In the genomic region with DNA sequence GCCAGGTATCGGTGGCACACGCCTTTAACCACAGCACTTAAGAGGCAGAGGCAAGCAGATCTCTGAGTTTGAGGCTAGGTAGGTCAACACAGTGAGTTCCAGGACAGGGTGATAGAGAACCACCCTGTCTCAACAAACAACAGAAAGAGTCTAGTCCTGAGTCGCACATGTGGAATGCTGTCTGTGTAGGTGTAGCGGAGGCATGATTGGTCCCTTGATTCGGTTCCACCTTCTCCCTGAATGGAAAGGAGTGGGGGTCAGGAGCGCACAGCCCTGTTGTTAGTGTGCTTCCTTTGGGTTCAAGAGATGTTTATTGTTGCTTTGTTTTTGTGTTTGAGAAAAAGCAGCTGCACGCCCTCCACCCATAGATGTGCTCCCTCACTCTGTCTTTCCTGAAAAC, we compare ENCODE assay signal across 39 mouse cellular contexts. TPM values are rescaled to one million over a fixed set of nuclear protein-coding genes. Genes with fewer than 3 reads are reported as not detected.
"Had no signal": no experiment of that assay in that cellular context is flagged by ENCODE, and none has a peak within 500 bp of the region (broad histone marks: within the 10 kb centered on the region; RNA-seq: fewer than 3 reads in every experiment).

No protein-coding gene starts in this region.

- H3K9me3 ChIP-seq: heart, embryonic 12.5 days; heart, embryonic 13.5 days; heart, embryonic 15.5 days; hindbrain, embryonic 10.5 days; hindbrain, embryonic 12.5 days; hindbrain, embryonic 13.5 days; hindbrain, embryonic 15.5 days; intestine, embryonic 15.5 days; kidney, embryonic 15.5 days had no signal

- H3K4me2 ChIP-seq: heart, embryonic 12.5 days; heart, embryonic 13.5 days; heart, embryonic 15.5 days; hindbrain, embryonic 12.5 days; hindbrain, embryonic 13.5 days; hindbrain, embryonic 14.5 days; hindbrain, embryonic 15.5 days; intestine, embryonic 15.5 days; kidney, embryonic 15.5 days had no signal

- H3K27me3 ChIP-seq: heart, embryonic 12.5 days; heart, embryonic 13.5 days; heart, embryonic 15.5 days; hindbrain, embryonic 12.5 days; hindbrain, embryonic 13.5 days; hindbrain, embryonic 15.5 days; intestine, embryonic 15.5 days; kidney, embryonic 15.5 days had no signal

- ATAC-seq: hindbrain, embryonic 16.5 days; hindbrain, postnatal 0 days; inflammation-experienced regulatory T-cells, adult 6 months; intestine, embryonic 15.5 days; intestine, embryonic 16.5 days; intestine, postnatal 0 days had no signal

- DNase-seq: heart, postnatal 10 days; heart, postnatal 14 days; heart, postnatal 36 days; heart, postnatal 4 days; kidney, adult 11 months; kidney, adult 18-20 months; kidney, adult 2 months; kidney, adult 8-10 months; kidney, adult 9 months; kidney, postnatal 10 days; kidney, postnatal 14 days; kidney, postnatal 25 days; kidney, postnatal 36 days; kidney, postnatal 4 days; layer of hippocampus, adult 9-11 months; layer of hippocampus, postnatal 36 days had no signal

- H3K4me1 ChIP-seq: hindbrain, embryonic 10.5 days; hindbrain, embryonic 12.5 days; hindbrain, embryonic 13.5 days; hindbrain, embryonic 15.5 days; kidney, embryonic 15.5 days had no signal

- H3K27ac ChIP-seq: heart, embryonic 13.5 days; heart, embryonic 15.5 days; hindbrain, embryonic 10.5 days; hindbrain, embryonic 12.5 days; hindbrain, embryonic 13.5 days; hindbrain, embryonic 14.5 days; hindbrain, embryonic 15.5 days; hindbrain, postnatal 0 days; kidney, embryonic 15.5 days; kidney, postnatal 0 days; layer of hippocampus, adult 2 months; left cerebral cortex, adult 2 months had no signal

- H3K9ac ChIP-seq: heart, embryonic 12.5 days; heart, embryonic 13.5 days; heart, embryonic 15.5 days; hindbrain, embryonic 12.5 days; hindbrain, embryonic 13.5 days; hindbrain, embryonic 14.5 days; hindbrain, embryonic 15.5 days; intestine, embryonic 15.5 days; kidney, embryonic 15.5 days had no signal

- H3K4me3 ChIP-seq: heart, embryonic 12.5 days; heart, embryonic 13.5 days; heart, embryonic 15.5 days; hindbrain, embryonic 10.5 days; hindbrain, embryonic 12.5 days; hindbrain, embryonic 13.5 days; hindbrain, embryonic 15.5 days; intestine, embryonic 15.5 days; kidney, embryonic 15.5 days; layer of hippocampus, adult 2 months; left cerebral cortex, adult 2 months had no signal

RNA-seq across cellular contexts. Expression of a gene that starts 59.4 kb away (rescaled TPM):
- total RNA-seq: heart, postnatal 14 days; layer of hippocampus, postnatal 25 days had no signal
- polyA plus RNA-seq: heart, embryonic 14.5 days; heart, postnatal 0 days; inflammation-experienced regulatory T-cells, adult 6 months; intestine, embryonic 14.5 days; intestine, postnatal 0 days; kidney, embryonic 14.5 days had no signal
